Comparison of ENCODE assay signal across 16 mouse cellular contexts in genomic region chr2:11714535-11714934, GRCm38 (mm10). TPM values are rescaled to one million over a fixed set of nuclear protein-coding genes. Genes with fewer than 3 reads are reported as not detected.
DNase-seq lines count a peak whose midpoint lies in the region; ATAC-seq lines count a peak whose summit lies in the region.
"Had no signal": no experiment of that assay in that cellular context is flagged by ENCODE, and none has a peak within 500 bp of the region (broad histone marks: within the 10 kb centered on the region; RNA-seq: fewer than 3 reads in every experiment).

No protein-coding gene starts in this region.

- ATAC-seq in midbrain, embryonic 11.5 days (ENCODE audit: low FRiP score), result no peak
- no peak for ATAC-seq in erythroblast, adult 5-6 weeks (replicated peaks; ENCODE audit: low FRiP score, poor library complexity, severe bottlenecking)
- ATAC-seq: intestine, embryonic 15.5 days; liver, embryonic 12.5 days had no signal

- H3K27ac ChIP-seq in midbrain, embryonic 11.5 days (ENCODE audit: low read depth, low read length), result no peak overlapping the region
- H3K27ac ChIP-seq: embryonic facial prominence, embryonic 13.5 days; heart, embryonic 13.5 days; intestine, embryonic 15.5 days; liver, embryonic 12.5 days; neural tube, embryonic 12.5 days; stomach, embryonic 15.5 days had no signal

- no peaks in the 10 kb centered on the region for H3K9me3 ChIP-seq in midbrain, embryonic 11.5 days (ENCODE audit: control insufficient read depth, low read length)
- H3K9me3 ChIP-seq: embryonic facial prominence, embryonic 13.5 days; heart, embryonic 13.5 days; intestine, embryonic 15.5 days; liver, embryonic 12.5 days; neural tube, embryonic 12.5 days; stomach, embryonic 15.5 days had no signal

- no peaks in the 10 kb centered on the region for H3K4me1 ChIP-seq in midbrain, embryonic 11.5 days (ENCODE audit: control insufficient read depth, insufficient read depth, low read length)
- H3K4me1 ChIP-seq: embryonic facial prominence, embryonic 13.5 days; heart, embryonic 13.5 days; intestine, embryonic 15.5 days; neural tube, embryonic 12.5 days; stomach, embryonic 15.5 days had no signal

- no peak overlapping the region for H3K9ac ChIP-seq in midbrain, embryonic 11.5 days (ENCODE audit: low read length)
- H3K9ac ChIP-seq: embryonic facial prominence, embryonic 13.5 days; heart, embryonic 13.5 days; intestine, embryonic 15.5 days; liver, embryonic 12.5 days; neural tube, embryonic 12.5 days; stomach, embryonic 15.5 days had no signal

- WGBS in midbrain, embryonic 11.5 days, result 89% methylated on average over 4 of the region's 4 CpGs

- no peaks in the 10 kb centered on the region for H3K36me3 ChIP-seq in midbrain, embryonic 11.5 days (ENCODE audit: control insufficient read depth, insufficient read depth, low read length)
- H3K36me3 ChIP-seq: embryonic facial prominence, embryonic 13.5 days; intestine, embryonic 15.5 days; liver, embryonic 12.5 days; neural tube, embryonic 12.5 days; stomach, embryonic 15.5 days had no signal

- peak; percentile 11 to 26 for DNase-seq in cerebellum, postnatal 14 days
- DNase-seq in cerebellum, adult 8-10 months, result no peak
- peak; percentile 51 for DNase-seq in layer of hippocampus, adult 11-12 months (ENCODE audit: low spot score)
- DNase-seq in layer of hippocampus, adult 9-10 months (ENCODE audit: low spot score), result no peak
- peak; percentile 55 for DNase-seq in layer of hippocampus, adult 9-11 months
- DNase-seq in right cerebral cortex, postnatal 14 days, result peak; percentile 40
- no peak for DNase-seq in midbrain, embryonic 11.5 days (ENCODE audit: low spot score, missing footprints)
- DNase-seq: spleen, adult 18-20 months had no signal

- no peak overlapping the region for H3K4me2 ChIP-seq in midbrain, embryonic 11.5 days
- H3K4me2 ChIP-seq: embryonic facial prominence, embryonic 13.5 days; heart, embryonic 13.5 days; intestine, embryonic 15.5 days; liver, embryonic 12.5 days; neural tube, embryonic 12.5 days; stomach, embryonic 15.5 days had no signal

- H3K27me3 ChIP-seq in midbrain, embryonic 11.5 days (ENCODE audit: control insufficient read depth, insufficient read depth, low read length), result no peaks in the 10 kb centered on the region
- H3K27me3 ChIP-seq: CH12.LX; embryonic facial prominence, embryonic 13.5 days; heart, embryonic 13.5 days; intestine, embryonic 15.5 days; liver, embryonic 12.5 days; neural tube, embryonic 12.5 days; stomach, embryonic 15.5 days had no signal

- H3K4me3 ChIP-seq in midbrain, embryonic 11.5 days (ENCODE audit: low read depth, low read length), result no peak overlapping the region
- H3K4me3 ChIP-seq: embryonic facial prominence, embryonic 13.5 days; heart, embryonic 13.5 days; intestine, embryonic 15.5 days; liver, embryonic 12.5 days; neural tube, embryonic 12.5 days; stomach, embryonic 15.5 days had no signal

RNA-seq across cellular contexts. Expression of gene Il15ra, which starts 9.4 kb away (rescaled TPM):
- polyA plus RNA-seq in midbrain, embryonic 11.5 days (2014; fragmentation: Nextera tagmentation; extraction: Ambion mirVana), result 0.26 and 0.87 TPM in 2 replicates
- 1.5 and 5.9 TPM in 2 replicates for total RNA-seq in erythroblast, adult 5-6 weeks (2015; ENCODE audit: low replicate concordance)
- 1.1 and 1.8 TPM in 2 replicates for total RNA-seq in erythroblast, adult 5-6 weeks (2017; ENCODE audit: low replicate concordance)

Comparison
In these comparisons a context has a peak if more than half of its experiments do, and no peak if none do; other contexts are left out.
1. DNase-seq: peak in cerebellum, postnatal 14 days (2 of 2), layer of hippocampus, adult 11-12 months (single experiment), layer of hippocampus, adult 9-11 months (single experiment) and right cerebral cortex, postnatal 14 days (single experiment); none in cerebellum, adult 8-10 months (single experiment), layer of hippocampus, adult 9-10 months (single experiment) and midbrain, embryonic 11.5 days (single experiment).